In genomic region chr10:110455063-110455837, GRCm38 (mm10) we compare ENCODE assay signal across 8 mouse cellular contexts. TPM values are rescaled to one million over a fixed set of nuclear protein-coding genes. Genes with fewer than 3 reads are reported as not detected.
DNase-seq lines count a peak whose midpoint lies in the region; ATAC-seq and TF ChIP-seq lines count a peak whose summit lies in the region.

No protein-coding gene starts in this region.

- H3K27ac ChIP-seq in cerebellum, adult 2 months (ENCODE audit: insufficient read depth, low read length) = peak overlapping the region; percentile 78
- peak overlapping the region; percentile 96 for H3K27ac ChIP-seq in forebrain, postnatal 0 days (ENCODE audit: low read depth, low read length)
- H3K27ac ChIP-seq in layer of hippocampus, adult 2 months = peak overlapping the region; percentile 97
- H3K27ac ChIP-seq in lung, postnatal 0 days (ENCODE audit: low read length) = no peak overlapping the region

- no peaks in the 10 kb centered on the region for H3K27me3 ChIP-seq in cerebellum, adult 2 months (ENCODE audit: control insufficient read depth, insufficient read depth, low read length)
- no peaks in the 10 kb centered on the region for H3K27me3 ChIP-seq in forebrain, postnatal 0 days (ENCODE audit: insufficient read depth, low read length)
- peaks cover 6% of the 10 kb centered on the region for H3K27me3 ChIP-seq in lung, postnatal 0 days (replicated peaks; ENCODE audit: insufficient read depth, low read length)

- peak overlapping the region; percentile 71 for H3K9ac ChIP-seq in forebrain, postnatal 0 days
- H3K9ac ChIP-seq in lung, postnatal 0 days (replicated peaks; ENCODE audit: low read depth) = peak overlapping the region; percentile 29; the same call in 1 of the 2 replicates

- peak; percentile 70 for DNase-seq in heart, adult 11 months
- no peak for DNase-seq in heart, postnatal 14 days
- peak; percentile 67 to 75 for DNase-seq in cerebellum, adult 2 months
- peak; percentile 79 for DNase-seq in forebrain, postnatal 0 days
- DNase-seq in layer of hippocampus, adult 2 months (ENCODE audit: low spot score in 2 of 2) = peak in 1 of 2 experiments; percentile 35
- no peak for DNase-seq in lung, postnatal 0 days (ENCODE audit: low spot score)
- DNase-seq in right cerebral cortex, postnatal 14 days = peak; percentile 47
- no peak for DNase-seq in adrenal gland, postnatal 4 days (ENCODE audit: low spot score in 2 of 2)

- H3K4me2 ChIP-seq in forebrain, postnatal 0 days (ENCODE audit: low read depth) = peak overlapping the region; percentile 79
- peak overlapping the region; percentile 81 for H3K4me2 ChIP-seq in lung, postnatal 0 days (replicated peaks; ENCODE audit: low read depth, low read length)

- WGBS in cerebellum, adult 2 months = under 1% methylated on average over 45 of the region's 45 CpGs
- under 1% methylated on average over 40 of the region's 45 CpGs for WGBS in forebrain, postnatal 0 days
- 1% methylated on average over 33 of the region's 45 CpGs for WGBS in lung, postnatal 0 days

- no peak for TF ChIP-seq CTCF in cerebellum, adult 2 months (IDR thresholded peaks at IDR 0.05; ENCODE audit: borderline replicate concordance, insufficient read depth, low read depth, low read length)
- no peak for TF ChIP-seq CTCF in forebrain, postnatal 0 days (IDR thresholded peaks at IDR 0.05; ENCODE audit: low read depth)
- TF ChIP-seq CTCF in layer of hippocampus, adult 2 months (conservative IDR thresholded peaks at IDR 0.05) = no peak
- TF ChIP-seq CTCF in lung, postnatal 0 days (IDR thresholded peaks at IDR 0.05) = no peak

- peak overlapping the region; percentile 84 for H3K4me3 ChIP-seq in cerebellum, adult 2 months (replicated peaks; ENCODE audit: insufficient read depth, low read depth, low read length)
- peak overlapping the region; percentile 64 for H3K4me3 ChIP-seq in forebrain, postnatal 0 days (ENCODE audit: low read depth, low read length)
- peak overlapping the region; percentile 91 for H3K4me3 ChIP-seq in layer of hippocampus, adult 2 months
- H3K4me3 ChIP-seq in lung, postnatal 0 days (ENCODE audit: low read depth, low read length) = peak overlapping the region; percentile 54

- no peaks in the 10 kb centered on the region for H3K9me3 ChIP-seq in forebrain, postnatal 0 days (ENCODE audit: low read length)
- no peaks in the 10 kb centered on the region for H3K9me3 ChIP-seq in lung, postnatal 0 days (ENCODE audit: low read length)

- TF ChIP-seq POLR2A in cerebellum, adult 2 months (IDR thresholded peaks at IDR 0.05; ENCODE audit: borderline replicate concordance, insufficient read depth, low read length) = no peak

- peaks cover 3% of the 10 kb centered on the region; the same call in 1 of the 2 replicates for H3K4me1 ChIP-seq in cerebellum, adult 2 months (ENCODE audit: control insufficient read depth, insufficient read depth, low read length)
- peaks cover 3% of the 10 kb centered on the region; the same call in 1 of the 2 replicates for H3K4me1 ChIP-seq in forebrain, postnatal 0 days (ENCODE audit: insufficient read depth)
- H3K4me1 ChIP-seq in lung, postnatal 0 days (ENCODE audit: insufficient read depth, low read depth, low read length) = no peaks in the 10 kb centered on the region

- ATAC-seq in forebrain, postnatal 0 days = peak; percentile 77
- peak; percentile 14; the same call in 1 of the 2 replicates for ATAC-seq in lung, postnatal 0 days

- H3K36me3 ChIP-seq in forebrain, postnatal 0 days (ENCODE audit: insufficient read depth) = no peaks in the 10 kb centered on the region
- H3K36me3 ChIP-seq in lung, postnatal 0 days (ENCODE audit: insufficient read depth, low read length) = no peaks in the 10 kb centered on the region

- intact Hi-C loops in heart, postnatal 14 days (cut with DNase I) = loop anchor here (5.0 kb wide), 1 partner anchor 197 kb away; no protein-coding TSS in a partner anchor

- no peak for TF ChIP-seq EP300 in lung, postnatal 0 days (IDR thresholded peaks at IDR 0.05)

RNA-seq across cellular contexts. Expression of gene Nav3, which starts 0.8 kb away (rescaled TPM):
- 10 to 100 TPM in 1 of 2 experiments, 1 to 10 TPM in 1; 8.9 to 11.6 TPM for total RNA-seq in heart, postnatal 14 days (2021)
- 9.9 and 10.6 TPM in 2 replicates for polyA plus RNA-seq in cerebellum, adult 2 months (2012; rRNA removed)
- 72.9 and 119 TPM in 2 replicates for total RNA-seq in forebrain, postnatal 0 days (2014; rRNA removed)
- polyA plus RNA-seq in forebrain, postnatal 0 days (2015; fragmentation: Nextera tagmentation; extraction: Ambion mirVana) = 14.3 and 20.1 TPM in 2 replicates
- total RNA-seq in layer of hippocampus, adult 2 months (2021) = 10 to 100 TPM; 77.6 to 79.2 TPM
- polyA plus RNA-seq in lung, postnatal 0 days (2015; fragmentation: Nextera tagmentation; extraction: Ambion mirVana) = 0.31 and 0.33 TPM in 2 replicates
- total RNA-seq in adrenal gland, postnatal 4 days (2021) = 10 to 100 TPM in 1 of 2 experiments, 1 to 10 TPM in 1; 9.9 to 14.1 TPM

Comparison
In these comparisons a context has a peak if more than half of its experiments do, and no peak if none do; other contexts are left out.
1. DNase-seq: peak in heart, adult 11 months (single experiment), cerebellum, adult 2 months (2 of 2), forebrain, postnatal 0 days (single experiment) and right cerebral cortex, postnatal 14 days (single experiment); none in heart, postnatal 14 days (0 of 2), lung, postnatal 0 days (single experiment) and adrenal gland, postnatal 4 days (0 of 2).
2. Peak in every context shown above with its lines, with median percentiles within 50 percentile points of each other: H3K4me3 ChIP-seq.